Mouse (Mus musculus): ENCODE data around the gene Dlg1.

Gene Dlg1

DNA sequence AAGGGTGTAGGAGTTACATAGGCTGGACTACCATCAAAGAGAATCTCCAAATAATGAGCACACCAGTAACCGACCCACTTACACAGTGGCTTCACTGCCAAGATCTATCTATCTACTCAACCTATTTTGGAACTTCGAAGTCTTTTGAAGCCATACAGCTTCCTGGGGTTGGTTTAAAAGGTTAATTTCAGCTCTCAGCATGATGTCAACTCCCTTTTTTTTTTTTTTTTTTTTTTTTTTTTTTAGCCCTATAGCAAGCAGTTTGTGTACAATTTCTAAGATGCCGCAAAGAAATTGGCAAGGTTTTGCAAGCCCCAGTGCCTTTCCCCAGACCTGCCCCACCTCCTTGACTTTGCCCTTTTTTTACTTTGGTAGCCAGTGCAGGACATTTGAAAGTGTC is 202.0 kb downstream of the Dlg1 start:
- no peak for DNase-seq (ENCODE audit: low spot score)

GRCm38 (mm10) chr16:31866911-31867310 is 203.7 kb downstream of the Dlg1 start:
- no peak for DNase-seq (ENCODE audit: low spot score)

GRCm38 (mm10) chr16:31867736-31868135 is 204.5 kb downstream of the Dlg1 start:
- DNase-seq (ENCODE audit: low spot score), result no peak

DNA sequence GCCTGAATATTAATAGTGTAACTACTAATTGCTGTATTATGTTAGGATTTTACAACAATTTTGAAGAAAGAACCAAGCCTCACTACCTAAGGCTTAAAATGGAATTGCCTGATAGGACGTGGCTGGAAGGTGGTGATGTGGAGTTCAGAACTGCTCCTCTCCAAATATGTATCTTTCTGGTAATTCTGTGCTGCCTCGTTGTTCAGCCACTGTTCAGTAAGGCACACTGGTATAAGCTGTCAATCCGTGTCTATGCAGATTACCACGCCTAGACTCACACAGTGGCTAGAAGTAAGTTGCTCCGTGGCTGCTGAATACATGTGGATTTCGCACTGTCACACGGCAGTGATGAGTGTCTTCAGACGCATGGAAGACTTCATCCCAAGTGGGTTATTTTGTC is 210.5 kb downstream of the Dlg1 start:
- no peak for DNase-seq (ENCODE audit: low spot score)

DNA sequence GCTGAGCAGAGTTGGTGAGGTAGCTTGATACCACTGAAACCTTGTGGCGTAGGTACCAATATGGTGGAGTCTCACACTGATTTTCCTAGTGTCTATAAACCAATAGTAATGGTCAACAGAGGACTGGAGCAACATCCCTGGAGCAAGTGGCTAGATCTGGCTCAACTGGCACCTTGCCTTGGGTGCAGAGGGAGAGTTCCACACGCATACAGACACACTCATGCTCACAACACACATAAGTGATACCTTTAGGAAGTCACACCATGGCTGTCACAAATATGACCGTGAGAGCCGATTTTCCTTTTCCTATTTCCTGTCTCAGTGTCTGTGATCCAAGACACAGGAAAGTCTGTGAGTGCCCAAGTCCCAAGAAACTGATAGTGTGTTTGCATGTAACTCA is 212.1 kb downstream of the Dlg1 start:
- no peak for DNase-seq (ENCODE audit: low spot score)

- DNase-seq (ENCODE audit: low spot score), result no peak
Observed at GRCm38 (mm10) chr16:31876386-31876785, 213.1 kb downstream of the Dlg1 start.

GRCm38 (mm10) chr16:31878052-31878451 is 214.8 kb downstream of the Dlg1 start:
- DNase-seq (ENCODE audit: low spot score), result no peak

DNA sequence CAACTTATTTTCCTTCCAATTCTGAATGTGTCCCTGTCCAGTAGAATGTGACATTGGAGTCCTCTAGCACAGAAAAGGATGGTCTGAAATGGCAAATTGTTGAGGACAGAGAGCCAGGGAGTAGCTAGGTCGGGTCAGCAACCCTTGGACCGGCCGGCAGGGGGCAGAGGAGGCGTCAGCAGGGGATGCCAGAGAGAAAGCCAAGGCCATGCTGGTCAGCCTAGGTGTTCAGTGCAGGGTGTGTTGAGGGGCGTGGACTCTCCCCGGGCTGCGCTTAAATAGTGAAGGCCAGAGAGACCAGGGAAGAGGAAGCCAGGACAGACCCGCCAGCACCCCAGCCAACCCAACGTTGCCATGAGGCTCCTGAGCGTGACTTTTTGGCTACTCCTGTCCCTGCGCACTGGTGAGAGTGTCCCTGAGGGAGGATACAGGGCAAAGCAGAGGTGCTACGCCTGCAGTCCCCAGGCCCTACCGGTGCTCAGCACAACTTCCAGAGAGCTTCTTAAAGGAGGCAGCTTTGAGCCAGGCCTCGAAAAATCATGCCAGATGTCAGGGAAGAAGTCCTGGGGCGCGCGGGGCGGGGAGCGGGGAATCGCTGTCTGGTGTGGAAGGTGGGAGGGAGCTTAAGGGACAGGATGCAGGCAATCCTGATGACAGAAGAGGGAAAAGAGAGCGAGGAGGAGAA is 215.5 kb downstream of the Dlg1 start, which contains the start of gene Meltf:
Gene Meltf, plus strand, starts transcription at position 238 of the 685 bp plus-strand sequence.
- no peak for DNase-seq (ENCODE audit: low spot score)

- DNase-seq (ENCODE audit: low spot score), result no peak
Observed at GRCm38 (mm10) chr16:31880146-31880840, 217.1 kb downstream of the Dlg1 start.

DNA sequence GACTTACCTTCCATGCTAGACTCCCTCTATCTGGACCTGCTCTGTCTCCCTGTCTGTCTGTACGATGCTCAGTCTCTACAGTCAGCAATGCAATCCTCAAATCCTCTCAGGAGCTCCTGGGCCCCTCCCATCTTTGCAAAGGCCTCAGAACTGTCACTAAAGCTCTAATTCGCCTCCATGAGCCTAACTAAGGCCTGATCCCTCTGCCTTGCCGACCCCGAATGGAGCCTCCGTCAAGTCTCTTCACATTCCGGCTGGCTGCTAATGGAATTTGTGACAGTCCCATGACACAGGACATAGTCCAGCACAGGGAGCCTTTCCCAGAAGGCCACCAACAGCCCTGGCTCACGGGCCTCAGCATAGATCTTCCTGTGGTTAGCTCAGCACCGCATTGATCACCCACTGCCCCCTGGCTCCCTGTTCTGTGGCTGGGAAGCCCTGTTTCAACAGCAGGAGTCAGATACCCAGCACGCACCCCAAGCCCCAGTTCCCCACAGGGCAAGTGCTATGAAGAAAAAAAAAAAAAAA is 219.2 kb downstream of the Dlg1 start:
- no peak for DNase-seq (ENCODE audit: low spot score)

DNA sequence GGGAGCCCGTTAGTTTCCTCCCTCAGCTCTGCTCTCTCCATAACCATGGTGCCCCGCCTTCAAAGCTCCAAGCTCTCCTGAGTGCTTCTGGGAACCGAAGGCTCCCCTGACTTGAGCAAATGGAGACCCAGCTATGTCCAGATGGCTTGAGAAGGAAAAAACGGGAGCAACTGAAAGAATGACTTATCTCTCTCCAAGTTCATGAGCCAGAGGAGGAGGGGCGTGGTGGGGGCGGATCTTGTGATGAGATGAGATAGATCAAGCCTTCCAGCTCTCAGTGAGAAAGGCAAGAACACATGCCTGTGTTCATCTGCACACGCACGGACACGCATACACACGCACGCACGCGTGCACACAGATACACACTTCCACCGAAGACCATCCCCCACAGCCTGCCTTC is 220.1 kb downstream of the Dlg1 start:
- DNase-seq (ENCODE audit: low spot score), result no peak

DNA sequence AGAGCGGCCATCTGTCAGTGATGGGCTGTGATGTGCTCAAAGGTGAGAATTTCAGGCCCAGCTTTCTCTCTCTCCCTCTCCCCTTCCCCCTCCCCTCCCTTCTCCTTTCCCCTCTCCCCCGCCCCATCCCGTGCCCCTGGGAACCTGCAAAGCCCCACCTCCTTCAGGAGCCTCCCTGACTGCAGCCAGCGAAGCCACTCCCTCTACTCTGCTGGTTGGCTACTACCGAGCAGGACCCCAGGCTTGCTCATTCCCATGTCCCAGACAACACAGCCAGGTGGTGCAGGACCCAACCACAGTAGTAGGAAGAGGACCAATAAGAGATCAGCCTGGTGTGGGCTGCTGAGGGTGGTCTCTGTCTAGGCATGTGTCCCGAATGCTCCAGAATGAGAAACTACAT is 220.7 kb downstream of the Dlg1 start:
- DNase-seq (ENCODE audit: low spot score), result no peak

DNA sequence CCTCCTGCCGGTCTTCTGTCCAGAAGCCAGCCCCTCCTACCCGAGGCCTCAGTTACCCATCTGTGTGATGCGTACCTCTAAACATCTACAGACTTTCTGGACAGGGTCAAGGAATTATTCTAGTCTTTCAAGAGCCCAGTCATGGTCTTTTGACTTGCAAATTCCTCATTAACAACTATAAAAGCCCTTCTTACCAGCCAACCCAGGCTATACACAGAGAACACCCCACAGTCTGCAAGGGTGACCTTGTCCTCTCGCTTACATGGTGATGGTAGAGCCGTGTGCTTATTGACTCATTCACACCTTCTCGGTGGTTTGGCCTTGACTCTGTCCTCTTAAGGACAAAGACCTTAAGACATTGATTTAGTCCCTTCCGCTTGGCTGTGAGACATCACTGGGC is 227.7 kb downstream of the Dlg1 start:
- DNase-seq (ENCODE audit: low spot score), result no peak

- no peak for DNase-seq (ENCODE audit: low spot score)
Observed at GRCm38 (mm10) chr16:31893396-31894141, 230.3 kb downstream of the Dlg1 start.

DNA sequence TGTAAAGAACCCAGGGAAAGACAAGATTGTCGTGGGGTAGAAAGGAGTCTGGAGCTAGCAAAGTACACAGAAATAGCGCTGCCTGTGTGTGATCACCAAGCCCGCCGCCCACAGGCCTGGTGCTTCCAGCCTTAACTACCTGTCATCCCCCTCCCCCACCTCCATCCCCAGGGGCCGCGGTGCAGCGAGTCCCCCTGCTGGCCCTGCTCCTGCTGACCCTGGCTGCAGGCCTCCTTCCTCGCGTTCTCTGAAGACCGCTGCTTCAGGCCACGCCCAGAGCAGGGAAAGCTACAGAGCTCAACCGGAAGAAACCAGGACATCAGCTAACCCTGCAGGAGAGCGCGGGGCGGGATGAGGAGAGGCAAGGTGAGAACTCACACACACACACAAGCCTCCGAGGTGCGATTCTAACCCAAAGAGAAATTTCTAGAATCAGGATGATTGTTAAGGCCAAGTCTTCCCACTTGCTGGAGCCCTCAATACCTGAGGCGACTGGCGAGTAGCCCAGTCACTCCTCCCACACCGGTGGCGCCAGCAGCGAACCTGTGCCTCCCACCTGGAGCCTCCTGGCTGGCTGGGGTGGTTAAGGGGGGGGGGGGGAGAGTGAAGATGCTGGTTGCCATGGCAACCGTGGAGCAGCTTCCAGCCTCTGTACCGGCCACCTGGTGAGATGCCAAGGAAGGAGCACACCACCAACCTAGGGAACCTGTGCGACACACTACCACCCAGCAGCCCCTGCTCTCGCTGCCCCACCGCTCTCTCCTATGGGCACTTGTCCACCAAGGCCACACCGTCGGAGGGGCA is 233.9 kb downstream of the Dlg1 start:
- DNase-seq (ENCODE audit: low spot score), result no peak

DNA sequence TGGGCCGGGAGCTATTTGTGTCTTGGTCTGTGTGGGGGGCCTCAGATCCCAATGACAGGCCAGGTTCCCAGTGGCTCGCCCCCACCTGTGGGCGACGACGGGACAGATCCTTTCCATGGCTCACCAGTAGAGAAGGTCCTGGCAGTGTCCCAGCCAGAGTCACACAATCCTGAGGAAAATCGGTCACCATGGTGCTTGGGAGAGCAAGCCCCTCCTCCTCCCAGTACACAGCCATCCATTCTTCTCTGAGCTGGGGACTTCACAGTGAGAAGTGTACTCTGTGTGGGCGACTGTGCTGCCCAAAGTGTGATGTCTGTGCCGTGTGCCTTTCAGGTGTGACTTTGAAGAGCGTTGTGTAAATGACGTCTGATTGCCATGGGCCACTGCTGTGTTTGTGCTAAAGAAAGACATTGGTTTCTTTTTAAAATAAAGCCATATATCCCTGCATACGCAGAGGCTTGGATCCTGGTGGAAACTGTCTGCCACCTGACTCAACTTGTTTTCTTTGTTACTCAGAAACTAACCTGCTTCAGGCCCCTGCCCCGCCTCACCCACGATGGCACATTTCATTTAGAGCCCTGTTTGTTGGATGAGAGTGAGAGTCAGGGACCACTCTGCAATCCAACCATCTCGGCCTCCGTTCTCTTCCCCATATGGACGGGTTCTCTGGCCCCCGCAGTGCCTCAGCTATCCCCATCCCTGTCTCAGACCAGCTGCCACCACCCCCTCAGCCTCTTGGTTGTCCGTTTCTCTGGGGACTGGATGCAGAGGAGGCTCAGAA is 235.5 kb downstream of the Dlg1 start:
- DNase-seq (ENCODE audit: low spot score), result no peak

GRCm38 (mm10) chr16:31901886-31902285 is 238.6 kb downstream of the Dlg1 start:
- no peak for DNase-seq (ENCODE audit: low spot score)

- no peak for DNase-seq (ENCODE audit: low spot score)
Observed at GRCm38 (mm10) chr16:31903239-31903638, 240.0 kb downstream of the Dlg1 start.

GRCm38 (mm10) chr16:31905331-31905730 is 242.1 kb downstream of the Dlg1 start:
- DNase-seq (ENCODE audit: low spot score), result no peak

DNA sequence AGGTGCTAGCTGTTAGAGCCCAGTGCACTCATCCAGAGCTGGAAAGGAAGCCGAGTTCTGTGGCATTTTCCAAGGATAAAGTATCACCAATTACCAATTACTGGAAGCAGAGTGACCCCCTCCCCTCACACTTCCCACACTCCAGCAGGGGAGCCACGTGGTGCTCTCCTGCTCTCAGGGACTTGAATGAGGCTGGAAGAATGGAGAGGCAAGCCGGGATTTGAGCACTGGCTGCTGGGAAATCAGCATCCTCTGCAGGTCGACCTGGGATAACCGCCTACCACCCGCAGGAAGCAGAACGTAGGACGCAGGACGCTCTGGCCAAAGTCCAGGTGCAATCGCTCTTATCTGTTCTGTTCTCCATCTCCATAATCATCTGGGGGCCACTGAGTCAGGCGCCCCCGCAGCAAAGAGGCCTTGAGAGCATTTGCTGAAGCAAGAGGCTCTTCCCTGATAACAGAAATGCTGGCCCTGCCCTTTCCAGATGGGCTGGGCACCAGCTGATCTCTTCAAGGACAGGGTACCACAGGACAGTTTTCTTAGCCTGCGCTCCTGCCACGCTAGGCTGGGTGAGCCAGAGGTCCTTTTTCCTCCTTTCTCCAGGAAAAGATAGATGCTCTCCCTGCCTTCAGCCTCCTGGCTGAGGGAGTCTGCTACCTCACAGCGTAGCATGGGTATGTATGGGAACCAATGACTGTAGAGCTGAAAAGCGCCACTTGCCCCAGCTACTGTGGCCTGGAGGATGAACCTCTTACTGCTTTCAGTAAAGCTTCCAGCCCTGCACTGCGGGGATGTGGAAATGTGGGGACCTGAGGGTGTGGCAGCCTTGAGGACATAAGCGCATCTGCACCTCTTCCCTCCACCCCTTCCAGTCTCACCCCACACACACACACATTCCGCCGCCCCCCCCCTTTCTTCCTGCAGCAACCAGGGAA is 242.9 kb downstream of the Dlg1 start:
- DNase-seq (ENCODE audit: low spot score), result no peak
